Mouse (Mus musculus): ENCODE data around the gene Igsf11. TPM values are rescaled to one million over a fixed set of nuclear protein-coding genes. Genes with fewer than 3 reads are reported as not detected.

The Igsf11 gene
- total and polyA plus RNA-seq, 2 experiments, result 9.5 to 14.8 TPM

DNA sequence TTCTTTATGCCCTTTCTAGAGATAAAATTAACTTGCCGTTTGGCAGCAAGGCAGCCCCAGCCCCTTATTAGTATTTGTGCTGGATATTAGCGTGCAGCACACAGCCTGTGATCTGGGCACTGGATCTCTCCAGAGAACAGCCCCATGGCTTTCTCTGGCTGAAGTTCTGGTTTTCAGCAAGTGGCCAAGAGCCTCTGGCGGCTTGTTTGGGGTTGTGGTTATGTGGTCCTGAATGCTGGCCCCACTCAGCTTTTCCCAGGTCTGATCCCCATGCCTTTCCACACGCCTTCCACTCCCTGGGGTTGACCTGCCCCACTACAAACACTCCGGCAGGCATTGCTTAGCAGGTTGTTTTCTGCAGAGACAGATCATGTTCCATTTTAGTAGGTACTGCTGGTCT, 24.4 kb downstream of the Igsf11 start:
- H3K4me1 ChIP-seq (ENCODE audit: control insufficient read depth, insufficient read depth, low read length), result peaks cover 7% of the 10 kb centered on the region
- no peak overlapping the region for H3K9ac ChIP-seq (ENCODE audit: low read depth, low read length)
- H3K27me3 ChIP-seq (ENCODE audit: control insufficient read depth, insufficient read depth, low read length), result no peaks in the 10 kb centered on the region
- H3K27ac ChIP-seq (replicated peaks; ENCODE audit: insufficient read depth, low read depth, low read length), result no peak overlapping the region
- 96% methylated on average over 5 of the region's 5 CpGs for WGBS
- no peak for DNase-seq (ENCODE audit: extremely low read depth, low read depth, low spot score)
- no peaks in the 10 kb centered on the region for H3K36me3 ChIP-seq (ENCODE audit: control insufficient read depth, insufficient read depth, low read length)
- TF ChIP-seq CTCF (IDR thresholded peaks at IDR 0.05; ENCODE audit: low read depth, low read length), result no peak
- TF ChIP-seq POLR2A (IDR thresholded peaks at IDR 0.05; ENCODE audit: extremely low read depth, insufficient read depth, low read length), result no peak
- peaks cover 11% of the 10 kb centered on the region; the same call in 1 of the 2 replicates for H3K79me2 ChIP-seq (ENCODE audit: control insufficient read depth, insufficient read depth, low read length)
- H3K4me3 ChIP-seq (ENCODE audit: insufficient read depth, low read depth, low read length), result no peak overlapping the region

DNA sequence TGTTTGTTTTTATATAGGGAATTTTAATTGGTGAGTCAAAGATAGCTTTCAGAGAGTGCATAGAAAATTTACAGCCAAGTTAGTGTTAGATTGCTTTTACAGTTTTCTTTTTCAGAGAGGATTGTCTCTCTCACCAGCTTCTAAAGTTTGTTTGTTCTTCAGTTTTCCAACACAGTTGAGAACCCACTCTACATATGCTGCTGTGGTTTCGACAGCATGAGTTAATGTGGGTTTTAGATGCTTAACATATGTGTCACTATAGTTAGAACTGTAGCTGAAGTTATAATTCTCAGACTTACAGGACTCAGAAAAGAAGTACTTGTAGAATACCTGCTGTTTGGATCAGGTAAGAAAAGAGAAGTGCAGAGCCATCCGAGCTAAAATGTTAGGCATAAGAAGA, 25.6 kb downstream of the Igsf11 start:
- peaks cover 11% of the 10 kb centered on the region; the same call in 1 of the 2 replicates for H3K79me2 ChIP-seq (ENCODE audit: control insufficient read depth, insufficient read depth, low read length)

DNA sequence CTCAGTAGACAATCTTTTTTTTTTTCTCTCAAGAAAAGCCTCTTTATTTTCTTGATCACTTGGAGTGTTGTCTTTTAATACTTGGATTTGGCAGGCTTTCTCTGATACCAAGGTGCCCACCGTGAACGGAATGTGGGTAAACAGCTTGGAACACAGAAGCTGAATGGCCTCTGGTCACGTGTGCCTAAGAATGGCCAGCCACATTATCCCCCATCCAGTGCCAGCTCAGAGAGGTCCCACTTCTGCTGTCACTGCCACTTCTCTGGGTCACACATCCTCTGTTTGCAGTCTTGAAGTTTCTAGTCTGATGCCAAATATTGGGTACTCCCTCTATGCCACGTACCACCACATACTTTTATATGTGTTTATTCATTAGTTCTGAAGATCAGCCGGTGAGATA, 28.0 kb downstream of the Igsf11 start:
- WGBS, result 83% methylated on average over 5 of the region's 5 CpGs
- H3K4me3 ChIP-seq (ENCODE audit: insufficient read depth, low read depth, low read length), result no peak overlapping the region
- no peak for DNase-seq (ENCODE audit: extremely low read depth, low read depth, low spot score)
- no peak overlapping the region for H3K9ac ChIP-seq (ENCODE audit: low read depth, low read length)
- peaks cover 8% of the 10 kb centered on the region; the same call in 1 of the 2 replicates for H3K79me2 ChIP-seq (ENCODE audit: control insufficient read depth, insufficient read depth, low read length)
- no peaks in the 10 kb centered on the region for H3K27me3 ChIP-seq (ENCODE audit: control insufficient read depth, insufficient read depth, low read length)
- no peak overlapping the region for H3K27ac ChIP-seq (replicated peaks; ENCODE audit: insufficient read depth, low read depth, low read length)
- TF ChIP-seq CTCF (IDR thresholded peaks at IDR 0.05; ENCODE audit: low read depth, low read length), result no peak
- no peak for TF ChIP-seq POLR2A (IDR thresholded peaks at IDR 0.05; ENCODE audit: extremely low read depth, insufficient read depth, low read length)
- H3K4me1 ChIP-seq (ENCODE audit: control insufficient read depth, insufficient read depth, low read length), result peaks cover 2% of the 10 kb centered on the region
- H3K36me3 ChIP-seq (ENCODE audit: control insufficient read depth, insufficient read depth, low read length), result no peaks in the 10 kb centered on the region

More for the DNA sequence above, 25.6 kb downstream of the Igsf11 start:
- Histone ChIP-seq H3K4me1 (ENCODE audit: control insufficient read depth, insufficient read depth, low read length) (peaks cover 7% of the 10 kb centered on the region), H3K36me3 (ENCODE audit: control insufficient read depth, insufficient read depth, low read length) (no peaks in the 10 kb centered on the region), H3K27me3 (ENCODE audit: control insufficient read depth, insufficient read depth, low read length) (no peaks in the 10 kb centered on the region), H3K9ac (ENCODE audit: low read depth, low read length) (no peak overlapping the region), H3K4me3 (ENCODE audit: insufficient read depth, low read depth, low read length) (no peak overlapping the region), H3K27ac (replicated peaks; ENCODE audit: insufficient read depth, low read depth, low read length) (no peak overlapping the region)
- DNase-seq (ENCODE audit: extremely low read depth, low read depth, low spot score), result no peak
- TF ChIP-seq POLR2A (IDR thresholded peaks at IDR 0.05; ENCODE audit: extremely low read depth, insufficient read depth, low read length) (no peak), CTCF (IDR thresholded peaks at IDR 0.05; ENCODE audit: low read depth, low read length) (no peak)
- WGBS, result 92% methylated on average over 2 of the region's 2 CpGs

DNA sequence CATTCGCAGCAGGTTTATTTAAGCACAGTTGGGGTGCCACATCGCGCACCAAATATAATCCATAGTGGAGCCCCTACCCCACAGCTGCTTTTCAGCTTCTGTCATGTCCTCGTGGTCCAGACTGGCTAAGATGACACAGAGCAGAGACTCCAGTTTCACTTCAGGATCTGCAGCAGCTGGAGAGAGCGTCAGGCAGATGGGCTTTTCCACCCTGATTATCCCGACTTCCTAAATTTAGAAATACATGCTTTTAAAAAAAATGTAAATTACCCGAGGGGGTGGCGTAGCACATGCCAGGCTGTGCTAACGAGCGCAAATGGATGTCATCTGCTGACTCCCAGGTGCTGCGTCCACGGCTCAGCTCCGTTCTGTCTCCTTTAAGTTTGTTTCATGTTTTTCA, 32.5 kb downstream of the Igsf11 start:
- no peak overlapping the region for H3K27ac ChIP-seq (replicated peaks; ENCODE audit: insufficient read depth, low read depth, low read length)
- H3K4me1 ChIP-seq (ENCODE audit: control insufficient read depth, insufficient read depth, low read length), result no peaks in the 10 kb centered on the region
- TF ChIP-seq POLR2A (IDR thresholded peaks at IDR 0.05; ENCODE audit: extremely low read depth, insufficient read depth, low read length) (no peak), CTCF (IDR thresholded peaks at IDR 0.05; ENCODE audit: low read depth, low read length) (no peak)
- H3K36me3 ChIP-seq (ENCODE audit: control insufficient read depth, insufficient read depth, low read length), result no peaks in the 10 kb centered on the region
- DNase-seq (ENCODE audit: extremely low read depth, low read depth, low spot score), result no peak
- WGBS, result 87% methylated on average over 13 of the region's 13 CpGs
- peaks cover 6% of the 10 kb centered on the region; the same call in 1 of the 2 replicates for H3K79me2 ChIP-seq (ENCODE audit: control insufficient read depth, insufficient read depth, low read length)
- H3K4me3 ChIP-seq (ENCODE audit: insufficient read depth, low read depth, low read length), result no peak overlapping the region
- H3K27me3 ChIP-seq (ENCODE audit: control insufficient read depth, insufficient read depth, low read length), result no peaks in the 10 kb centered on the region
- no peak overlapping the region for H3K9ac ChIP-seq (ENCODE audit: low read depth, low read length)

DNA sequence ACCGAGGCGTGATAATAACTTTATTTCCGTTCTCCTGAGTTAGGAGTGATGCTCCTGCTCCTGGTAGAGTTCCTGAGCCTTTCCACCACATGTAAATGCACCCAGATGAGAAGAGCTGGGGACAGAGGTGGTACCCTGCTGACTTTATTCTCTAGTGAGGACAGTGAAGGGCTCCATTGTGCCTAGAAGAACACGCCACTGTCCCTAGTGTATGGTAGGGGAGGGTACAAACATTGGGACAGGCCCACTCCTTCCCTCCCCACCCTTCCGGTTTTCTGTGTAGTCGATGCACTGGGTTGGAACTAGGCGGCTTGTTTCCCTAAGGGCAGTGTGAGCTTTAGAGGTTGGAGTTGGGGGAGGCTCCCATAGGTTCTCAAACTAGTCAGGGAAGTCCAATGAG, 36.3 kb downstream of the Igsf11 start:
- 89% methylated on average over 7 of the region's 7 CpGs for WGBS
- no peaks in the 10 kb centered on the region for H3K4me1 ChIP-seq (ENCODE audit: control insufficient read depth, insufficient read depth, low read length)
- no peak overlapping the region for H3K9ac ChIP-seq (ENCODE audit: low read depth, low read length)
- no peaks in the 10 kb centered on the region for H3K27me3 ChIP-seq (ENCODE audit: control insufficient read depth, insufficient read depth, low read length)
- no peak overlapping the region for H3K27ac ChIP-seq (replicated peaks; ENCODE audit: insufficient read depth, low read depth, low read length)
- H3K4me3 ChIP-seq (ENCODE audit: insufficient read depth, low read depth, low read length), result no peak overlapping the region
- TF ChIP-seq POLR2A (IDR thresholded peaks at IDR 0.05; ENCODE audit: extremely low read depth, insufficient read depth, low read length), result no peak
- TF ChIP-seq CTCF (IDR thresholded peaks at IDR 0.05; ENCODE audit: low read depth, low read length), result no peak
- DNase-seq (ENCODE audit: extremely low read depth, low read depth, low spot score), result no peak
- H3K36me3 ChIP-seq (ENCODE audit: control insufficient read depth, insufficient read depth, low read length), result no peaks in the 10 kb centered on the region
- peaks cover 6% of the 10 kb centered on the region; the same call in 1 of the 2 replicates for H3K79me2 ChIP-seq (ENCODE audit: control insufficient read depth, insufficient read depth, low read length)

DNA sequence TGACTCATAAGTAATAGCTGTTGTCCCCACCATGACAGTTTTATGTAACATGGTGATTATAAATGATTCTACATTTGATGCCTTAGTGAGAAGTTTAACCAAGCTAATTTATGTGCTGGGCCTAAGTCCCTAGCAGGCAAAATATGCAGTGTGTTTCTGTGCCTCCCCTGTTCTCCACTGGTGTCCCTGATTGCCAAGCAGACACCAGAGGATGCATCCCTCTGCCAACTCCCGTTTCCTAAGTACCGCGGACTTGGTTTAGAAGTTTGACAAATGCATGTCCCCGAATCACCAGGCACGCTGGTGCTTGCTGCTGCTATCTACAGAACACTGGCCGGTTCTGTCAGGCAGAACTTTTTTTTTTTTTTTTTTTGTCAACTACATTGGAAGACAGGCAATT, 39.0 kb downstream of the Igsf11 start:
- 81% methylated on average over 6 of the region's 6 CpGs for whole genome bisulfite sequencing
- no peak overlapping the region for H3K27ac ChIP-seq (replicated peaks; ENCODE audit: insufficient read depth, low read depth, low read length)

More for the DNA sequence above, 39.0 kb downstream of the Igsf11 start:
- no peaks in the 10 kb centered on the region for H3K36me3 ChIP-seq (ENCODE audit: control insufficient read depth, insufficient read depth, low read length)
- no peaks in the 10 kb centered on the region for H3K4me1 ChIP-seq (ENCODE audit: control insufficient read depth, insufficient read depth, low read length)
- no peak for TF ChIP-seq POLR2A (IDR thresholded peaks at IDR 0.05; ENCODE audit: extremely low read depth, insufficient read depth, low read length)
- no peak for TF ChIP-seq CTCF (IDR thresholded peaks at IDR 0.05; ENCODE audit: low read depth, low read length)
- peaks cover 6% of the 10 kb centered on the region; the same call in 1 of the 2 replicates for H3K79me2 ChIP-seq (ENCODE audit: control insufficient read depth, insufficient read depth, low read length)
- H3K4me3 ChIP-seq (ENCODE audit: insufficient read depth, low read depth, low read length), result no peak overlapping the region
- H3K9ac ChIP-seq (ENCODE audit: low read depth, low read length), result no peak overlapping the region
- no peaks in the 10 kb centered on the region for H3K27me3 ChIP-seq (ENCODE audit: control insufficient read depth, insufficient read depth, low read length)
- DNase-seq (ENCODE audit: extremely low read depth, low read depth, low spot score), result no peak

Data from liver, adult 2 months (tissue).